Mouse (Mus musculus): ENCODE measurements around the gene Rrp1. TPM values are rescaled to one million over a fixed set of nuclear protein-coding genes. Genes with fewer than 3 reads are reported as not detected.

The Rrp1 gene
- total and polyA plus RNA-seq, 3 experiments, result 273 to 417 TPM; not detected in 1

DNA sequence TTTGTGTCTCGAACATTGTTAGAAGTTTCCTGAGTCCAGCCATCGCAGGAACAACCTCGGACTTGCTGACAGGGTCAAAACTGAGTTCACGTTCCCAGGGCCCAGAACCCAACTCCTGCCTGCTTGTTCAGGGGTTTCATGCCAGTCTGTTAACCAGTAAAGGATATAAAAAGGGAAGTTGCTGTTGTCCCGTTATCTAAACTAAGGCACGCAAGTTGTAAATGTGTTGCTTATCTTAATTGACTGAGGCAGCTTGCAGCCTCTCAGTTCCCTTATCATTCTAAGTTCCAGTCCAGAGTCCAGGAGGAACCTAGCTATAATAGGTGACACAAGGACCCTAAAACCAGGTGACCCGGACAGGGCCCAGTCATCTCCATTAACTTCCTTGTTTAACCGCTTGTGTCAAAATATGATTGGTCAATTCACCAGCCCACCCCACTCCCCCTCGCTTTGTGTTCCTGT is 46.0 kb downstream of the Rrp1 start:
- Histone ChIP-seq H3K36me3 (ENCODE audit: control insufficient read depth in 1 of 2, insufficient read depth in 2 of 2, low read length in 2 of 2) (peaks cover 0 to 15% of the 10 kb centered on the region in 2 experiments; a peak in 2 of 4 replicates), H3K27ac (ENCODE audit: control insufficient read depth, low read depth, low read length) (peak overlapping the region; percentile 58), H3K9ac (ENCODE audit: control insufficient read depth, low read depth, low read length, poor library complexity, severe bottlenecking) (no peak overlapping the region), H3K4me1 (ENCODE audit: control insufficient read depth in 1 of 2, insufficient read depth in 2 of 2, low read length in 2 of 2) (peaks cover 10 to 32% of the 10 kb centered on the region in 2 experiments), H3K9me3 (replicated peaks; ENCODE audit: insufficient read depth, low read length) (no peaks in the 10 kb centered on the region), H3K79me2 (ENCODE audit: control insufficient read depth, insufficient read depth, low read length, poor library complexity) (no peaks in the 10 kb centered on the region), H3K27me3 (ENCODE audit: control insufficient read depth in 1 of 2, insufficient read depth in 2 of 2, low read length in 2 of 2) (peaks cover 0 to under 1% of the 10 kb centered on the region in 2 experiments; a peak in 1 of 4 replicates), H3K4me3 (ENCODE audit: control insufficient read depth in 1 of 2, insufficient read depth in 1 of 2, low read depth in 2 of 2, low read length in 2 of 2) (peak overlapping the region; percentile 17 to 27; a peak in 3 of 4 replicates)
- TF ChIP-seq MYB (IDR thresholded peaks at IDR 0.05; ENCODE audit: low read depth, low read length), result peak; percentile 68; the same call in 1 of the 2 replicates
- peak; percentile 65; the same call in 1 of the 2 replicates for TF ChIP-seq MAZ (IDR thresholded peaks at IDR 0.05; ENCODE audit: low read depth, low read length)
- peak; percentile 56; the same call in 1 of the 2 replicates for TF ChIP-seq MAX (IDR thresholded peaks at IDR 0.05; ENCODE audit: low read length)
- TF ChIP-seq ZMIZ1 (IDR thresholded peaks at IDR 0.05; ENCODE audit: low read depth, low read length), result 0 out of 2 replicates have a peak, but pooled peaks have one; percentile 40
- TF ChIP-seq ZC3H11A (IDR thresholded peaks at IDR 0.05; ENCODE audit: low read depth, low read length), result no peak
- no peak for TF ChIP-seq ZKSCAN1 (IDR thresholded peaks at IDR 0.05; ENCODE audit: low read depth, low read length)
- no peak for TF ChIP-seq SMC3 (IDR thresholded peaks at IDR 0.05; ENCODE audit: low read depth, low read length)
- peak; percentile 97 for TF ChIP-seq ETS1 (IDR thresholded peaks at IDR 0.05; ENCODE audit: low read depth, low read length)
- no peak for TF ChIP-seq RAD21 (IDR thresholded peaks at IDR 0.05; ENCODE audit: low read depth, low read length)
- TF ChIP-seq ZNF384 (IDR thresholded peaks at IDR 0.05; ENCODE audit: low read depth, low read length), result peak; percentile 51
- TF ChIP-seq E2F4 (IDR thresholded peaks at IDR 0.05; ENCODE audit: borderline replicate concordance, low read depth, low read length), result no peak
- TF ChIP-seq POLR2AphosphoS5 (IDR thresholded peaks at IDR 0.05; ENCODE audit: borderline replicate concordance, low read depth, low read length), result no peak
- peak; percentile 89 for TF ChIP-seq BHLHE40 (IDR thresholded peaks at IDR 0.05; ENCODE audit: borderline replicate concordance, low read depth, low read length)
- no peak for TF ChIP-seq CTCF (IDR thresholded peaks at IDR 0.05 in 2 of 3, conservative IDR thresholded peaks at IDR 0.05 in 1 of 3; ENCODE audit: control insufficient read depth in 1 of 3, insufficient read depth in 1 of 3, low read depth in 2 of 3, low read length in 3 of 3, poor library complexity in 1 of 3, severe bottlenecking in 1 of 3)
- peak; percentile 64; the same call in 1 of the 2 replicates for TF ChIP-seq USF1 (IDR thresholded peaks at IDR 0.05; ENCODE audit: low read depth, low read length)
- TF ChIP-seq ELF1 (IDR thresholded peaks at IDR 0.05; ENCODE audit: low read depth, low read length), result no peak; the same call in 1 of the 2 replicates
- TF ChIP-seq JUND (IDR thresholded peaks at IDR 0.05; ENCODE audit: low read depth, low read length), result peak; percentile 82
- peak; percentile 99 for TF ChIP-seq GATA1 (IDR thresholded peaks at IDR 0.05; ENCODE audit: low read depth, low read length)
- no peak for TF ChIP-seq POLR2AphosphoS2 (IDR thresholded peaks at IDR 0.05; ENCODE audit: low read length)
- TF ChIP-seq MXI1 (IDR thresholded peaks at IDR 0.05; ENCODE audit: low read depth, low read length), result peak; percentile 60; the same call in 1 of the 2 replicates
- peak; percentile 91 for TF ChIP-seq SIN3A (IDR thresholded peaks at IDR 0.05; ENCODE audit: low read length)
- peak; percentile 99 for TF ChIP-seq RCOR1 (IDR thresholded peaks at IDR 0.05; ENCODE audit: low read depth, low read length)
- TF ChIP-seq MYC (IDR thresholded peaks at IDR 0.05; ENCODE audit: low read depth, low read length), result peak; percentile 81
- no peak for TF ChIP-seq CHD1 (IDR thresholded peaks at IDR 0.05; ENCODE audit: low read depth, low read length)
- TF ChIP-seq MAFK (IDR thresholded peaks at IDR 0.05; ENCODE audit: borderline replicate concordance, low read depth, low read length), result peak; percentile 84
- peak; percentile 99 to 100 for TF ChIP-seq EP300 (IDR thresholded peaks at IDR 0.05; ENCODE audit: low read depth in 1 of 2, low read length in 2 of 2)
- TF ChIP-seq TCF12 (IDR thresholded peaks at IDR 0.05; ENCODE audit: low read depth, low read length), result peak; percentile 99
- TF ChIP-seq CHD2 (IDR thresholded peaks at IDR 0.05; ENCODE audit: low read length), result peak; percentile 57; the same call in 1 of the 2 replicates
- peak; percentile 99 for TF ChIP-seq TAL1 (IDR thresholded peaks at IDR 0.05; ENCODE audit: low read length)
- peak; percentile 90 for DNase-seq (ENCODE audit: low read depth, low spot score)
